Mouse (Mus musculus) cortical plate, adult 2 months (tissue): ENCODE measurements around the gene Gps2.

Experiments used
- CTCF ChIP-seq: fragments of 200-500 bp; IDR thresholded peaks from 2 replicates; pipeline ENCODE4 v1.5.1; 2011; ENCODE audit warnings: mild to moderate bottlenecking, control low read depth, low read length; ENCODE audit not compliant: insufficient read depth; ENCODE audit errors: extremely low read depth
- POLR2A ChIP-seq: fragments of 200-500 bp; IDR thresholded peaks from 2 replicates; pipeline ENCODE4 v1.6.1; 2011; ENCODE audit warnings: mild to moderate bottlenecking, low read length, control low read depth; ENCODE audit not compliant: insufficient read depth; ENCODE audit errors: extremely low read depth

DNA sequence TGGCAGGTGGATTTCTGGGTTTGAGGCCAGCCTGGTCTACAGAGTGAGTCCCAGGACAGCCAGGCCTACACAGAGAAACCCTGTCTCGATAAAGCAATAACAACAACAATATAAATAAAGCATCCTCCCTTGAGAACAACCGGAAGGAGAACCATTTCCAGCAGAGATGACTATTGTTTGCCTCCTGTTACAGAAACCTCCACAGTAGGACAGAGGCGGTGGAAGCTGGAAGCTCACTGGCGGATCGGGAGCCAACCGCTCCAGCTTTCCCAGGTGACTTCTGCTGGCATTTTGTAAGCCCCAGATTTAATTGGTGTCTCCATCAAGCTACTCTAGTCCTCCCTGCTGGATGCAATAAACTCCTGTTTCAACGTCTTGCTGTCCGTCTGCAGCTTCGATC is 48.1 kb upstream of the Gps2 start:
- TF ChIP-seq POLR2A (no peak), CTCF (no peak)
